In genomic region chr13:28721548-28721981, GRCm38 (mm10) we compare ENCODE assay signal across 14 mouse cellular contexts.
DNase-seq lines count a peak whose midpoint lies in the region; ATAC-seq lines count a peak whose summit lies in the region.
"Had no signal": no experiment of that assay in that cellular context is flagged by ENCODE, and none has a peak within 500 bp of the region (broad histone marks: within the 10 kb centered on the region; RNA-seq: fewer than 3 reads in every experiment).

No protein-coding gene starts in this region.

- H3K4me2 ChIP-seq in heart, embryonic 11.5 days: no peak overlapping the region
- peak overlapping the region; percentile 23; the same call in 1 of the 2 replicates for H3K4me2 ChIP-seq in neural tube, embryonic 12.5 days (replicated peaks)

- DNase-seq in heart, postnatal 14 days: peak; percentile 34
- peak; percentile 27 for DNase-seq in right cerebral cortex, postnatal 14 days
- DNase-seq in right cerebral cortex, adult 18-20 months: no peak
- peak; percentile 41 for DNase-seq in gastrocnemius, postnatal 14 days
- no peak for DNase-seq in ovary, postnatal 36 days (ENCODE audit: low spot score)
- DNase-seq: thymus, adult 18-20 months had no signal

- H3K4me1 ChIP-seq in heart, embryonic 11.5 days (ENCODE audit: control insufficient read depth, insufficient read depth, low read length): peaks cover 35% of the 10 kb centered on the region
- H3K4me1 ChIP-seq in neural tube, embryonic 12.5 days: peaks cover 54% of the 10 kb centered on the region

- H3K27me3 ChIP-seq in heart, embryonic 11.5 days (ENCODE audit: control insufficient read depth, insufficient read depth, low read length): no peaks in the 10 kb centered on the region
- no peaks in the 10 kb centered on the region for H3K27me3 ChIP-seq in neural tube, embryonic 12.5 days (replicated peaks)
- H3K27me3 ChIP-seq: CH12.LX; liver, embryonic 12.5 days had no signal

- ATAC-seq in heart, embryonic 11.5 days (replicated peaks; ENCODE audit: insufficient number of reproducible peaks, low FRiP score, low TSS enrichment): no peak
- no peak for ATAC-seq in neural tube, embryonic 12.5 days (ENCODE audit: low FRiP score, low read depth)
- no peak for ATAC-seq in erythroid progenitor cell, adult 5-6 weeks (replicated peaks; ENCODE audit: low FRiP score, poor library complexity, severe bottlenecking)
- ATAC-seq: activated CD4-positive, CD25-positive, alpha-beta regulatory T cell, adult 4 months; liver, embryonic 12.5 days had no signal

- H3K36me3 ChIP-seq in heart, embryonic 11.5 days (ENCODE audit: control insufficient read depth, insufficient read depth, low read length): no peaks in the 10 kb centered on the region
- no peaks in the 10 kb centered on the region for H3K36me3 ChIP-seq in neural tube, embryonic 12.5 days
- H3K36me3 ChIP-seq: liver, embryonic 12.5 days had no signal

- 73% methylated on average over 11 of the region's 11 CpGs for WGBS in heart, embryonic 11.5 days (ENCODE audit: insufficient replicate concordance)
- 48% methylated on average over 11 of the region's 11 CpGs for WGBS in neural tube, embryonic 12.5 days

- no peak overlapping the region for H3K27ac ChIP-seq in heart, embryonic 11.5 days (ENCODE audit: low read depth, low read length)
- peak overlapping the region; percentile 27; the same call in 1 of the 2 replicates for H3K27ac ChIP-seq in neural tube, embryonic 12.5 days
- H3K27ac ChIP-seq: kidney, postnatal 0 days; liver, embryonic 12.5 days had no signal

- H3K9me3 ChIP-seq in heart, embryonic 11.5 days (replicated peaks; ENCODE audit: control insufficient read depth, low read length): no peaks in the 10 kb centered on the region
- H3K9me3 ChIP-seq in neural tube, embryonic 12.5 days: no peaks in the 10 kb centered on the region
- H3K9me3 ChIP-seq: liver, embryonic 12.5 days had no signal

- no peak overlapping the region for H3K4me3 ChIP-seq in heart, embryonic 11.5 days (ENCODE audit: low read depth, low read length)
- H3K4me3 ChIP-seq in neural tube, embryonic 12.5 days: no peak overlapping the region
- H3K4me3 ChIP-seq: liver, embryonic 12.5 days; myocyte had no signal

- H3K9ac ChIP-seq in heart, embryonic 11.5 days (ENCODE audit: low read depth, low read length): no peak overlapping the region
- no peak overlapping the region for H3K9ac ChIP-seq in neural tube, embryonic 12.5 days
- H3K9ac ChIP-seq: liver, embryonic 12.5 days had no signal

- intact Hi-C loops in heart, postnatal 14 days (cut with DNase I): loop anchor here (5.0 to 10.0 kb wide), 2 partner anchors 231 to 1113 kb away; partner anchors contain the start of gene Sox4
- intact Hi-C loops in gastrocnemius, postnatal 14 days (cut with DNase I; ENCODE audit: low total_unique reads): no loop called here

Comparison
In these comparisons a context has a peak if more than half of its experiments do, and no peak if none do; other contexts are left out.
1. DNase-seq: peak in heart, postnatal 14 days (2 of 2), right cerebral cortex, postnatal 14 days (single experiment) and gastrocnemius, postnatal 14 days (single experiment); none in right cerebral cortex, adult 18-20 months (single experiment) and ovary, postnatal 36 days (single experiment).